Mouse (Mus musculus) myocyte (in vitro differentiated cells): Measurements from ENCODE around the gene Tuba1a. TPM values are rescaled to one million over a fixed set of nuclear protein-coding genes. Genes with fewer than 3 reads are reported as not detected.
A peak's percentile ranks its signal among the peaks of the same experiment; 100 is the strongest.
"Not testable (repeated sequence)": the region's sequence is repeated elsewhere in the genome, so short reads cannot be mapped to it uniquely, and the experiment has no call there.

Experiments used
- H3K27me3 ChIP-seq: one replicate; pipeline ENCODE4 v1.6.1; 2011; ENCODE audit not compliant: control insufficient read depth, insufficient read depth, insufficient read length
- H3K36me3 ChIP-seq: one replicate; pipeline ENCODE4 v1.6.1; 2011; ENCODE audit not compliant: control insufficient read depth, insufficient read depth
- H3K4me2 ChIP-seq: one replicate; pipeline ENCODE4 v1.6.1; 2011; ENCODE audit warnings: low read depth, control low read depth
- H3K4me3 ChIP-seq: one replicate; pipeline ENCODE4 v1.5.1; 2011; ENCODE audit warnings: mild to moderate bottlenecking, control low read depth, moderate library complexity
- H3K79me2 ChIP-seq: one replicate; pipeline ENCODE4 v1.6.1; 2011; ENCODE audit not compliant: control insufficient read depth, insufficient read depth
- H3ac ChIP-seq: one replicate; pipeline ENCODE4 v1.6.1; 2011; ENCODE audit not compliant: control insufficient read depth, insufficient read length
- CEBPB ChIP-seq: IDR thresholded peaks from 2 replicates; pipeline ENCODE4 v1.6.1; 2011; ENCODE audit warnings: mild to moderate bottlenecking, moderate library complexity; ENCODE audit not compliant: poor library complexity, insufficient read depth, severe bottlenecking
- E2F4 ChIP-seq: IDR thresholded peaks from one replicate; pipeline ENCODE4 v1.6.1; 2011; ENCODE audit warnings: mild to moderate bottlenecking, control low read depth, moderate library complexity; ENCODE audit not compliant: insufficient read depth
- MAX ChIP-seq: IDR thresholded peaks from one replicate; pipeline ENCODE4 v1.6.1; 2011; ENCODE audit warnings: low read depth, mild to moderate bottlenecking, control low read depth
- MYOD1 ChIP-seq, 3 experiments: IDR thresholded peaks; one replicate each; pipeline ENCODE4 v1.6.1; 2011; ENCODE audit warnings: control low read depth in 2 of 3, low read depth in 2 of 3, mild to moderate bottlenecking in 2 of 3, moderate library complexity in 1 of 3; ENCODE audit not compliant: insufficient read length in 2 of 3, control insufficient read depth in 1 of 3
- MYOG ChIP-seq, 3 experiments: IDR thresholded peaks; one replicate each; pipeline ENCODE4 v1.6.1; 2011; ENCODE audit warnings: control low read depth in 2 of 3, low read depth in 2 of 3, mild to moderate bottlenecking in 2 of 3; ENCODE audit not compliant: insufficient read length in 2 of 3, control insufficient read depth in 1 of 3, insufficient read depth in 1 of 3
- POLR2A ChIP-seq: IDR thresholded peaks from one replicate; pipeline ENCODE4 v1.6.1; 2011; ENCODE audit warnings: low read depth, mild to moderate bottlenecking, control low read depth, moderate library complexity; ENCODE audit not compliant: insufficient read length
- POLR2AphosphoS2 ChIP-seq: IDR thresholded peaks from one replicate; pipeline ENCODE4 v1.6.1; 2011; ENCODE audit warnings: low read depth, control low read depth; ENCODE audit not compliant: insufficient read length
- REST ChIP-seq: IDR thresholded peaks from one replicate; pipeline ENCODE4 v1.6.1; 2011; ENCODE audit warnings: mild to moderate bottlenecking, control low read depth, moderate library complexity; ENCODE audit not compliant: insufficient read depth, insufficient read length
- SRF ChIP-seq: IDR thresholded peaks from one replicate; pipeline ENCODE4 v1.6.1; 2011; ENCODE audit warnings: low read depth; ENCODE audit not compliant: control insufficient read depth, insufficient read length
- TCF12 ChIP-seq: IDR thresholded peaks from one replicate; pipeline ENCODE4 v1.6.1; 2011; ENCODE audit warnings: mild to moderate bottlenecking, control low read depth; ENCODE audit not compliant: poor library complexity, insufficient read depth, severe bottlenecking
- TCF3 ChIP-seq: IDR thresholded peaks from one replicate; pipeline ENCODE4 v1.6.1; 2011; ENCODE audit warnings: low read depth, control low read depth; ENCODE audit not compliant: insufficient read length
- USF1 ChIP-seq: IDR thresholded peaks from one replicate; pipeline ENCODE4 v1.6.1; 2011; ENCODE audit warnings: low read depth, mild to moderate bottlenecking, control low read depth, moderate library complexity
- polyA plus RNA-seq: library from polyadenylated mRNA; unstranded; fragments of >200 nt; fragmentation: generic; extraction: Trizol; gene quantifications from one replicate; pipeline ENCODE4 v1.2.1, GENCODE M21; 2012; ENCODE audit warnings: missing spikeins

The Tuba1a gene
- polyA plus RNA-seq, 1 experiment: 3,074 TPM

DNA sequence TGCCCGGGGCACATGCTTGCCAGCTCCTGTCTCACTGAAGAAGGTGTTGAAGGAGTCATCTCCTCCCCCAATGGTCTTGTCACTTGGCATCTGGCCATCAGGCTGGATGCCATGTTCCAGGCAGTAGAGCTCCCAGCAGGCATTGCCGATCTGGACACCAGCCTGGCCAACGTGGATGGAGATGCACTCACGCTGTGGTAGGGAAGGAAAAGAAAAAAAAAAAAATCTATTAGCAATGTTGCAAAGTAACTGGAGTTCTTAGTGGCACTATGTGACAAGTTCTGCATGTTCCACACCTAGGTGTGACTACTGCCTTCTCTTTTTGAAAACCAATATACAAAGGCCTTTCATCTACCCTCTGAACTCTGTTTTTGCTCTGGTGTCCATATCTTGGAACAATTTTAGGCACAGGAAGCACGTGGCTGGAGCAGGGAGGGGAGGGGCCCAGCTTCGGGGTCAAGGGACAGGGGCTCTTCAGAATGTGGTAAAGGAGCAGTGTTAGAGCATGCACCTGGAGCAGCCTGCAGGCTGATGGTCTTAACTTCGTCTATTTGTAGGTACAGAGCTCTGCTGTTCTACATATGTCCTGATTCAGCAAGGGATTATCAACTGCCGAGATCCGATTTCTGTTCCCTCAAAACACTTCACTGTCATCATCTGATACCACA, 20.4 kb downstream of the Tuba1a start:
- TF ChIP-seq MAX (peak; percentile 45), POLR2AphosphoS2 (peak; percentile 93), USF1 (peak; percentile 60)
- Histone ChIP-seq H3K79me2 (peaks cover 27% of the 10 kb centered on the region), H3ac (peak overlapping the region; percentile 36), H3K4me3 (peak overlapping the region; percentile 96), H3K36me3 (peaks cover 18% of the 10 kb centered on the region), H3K4me2 (peak overlapping the region; percentile 87)
- not testable (repeated sequence) for H3K27me3 ChIP-seq

DNA sequence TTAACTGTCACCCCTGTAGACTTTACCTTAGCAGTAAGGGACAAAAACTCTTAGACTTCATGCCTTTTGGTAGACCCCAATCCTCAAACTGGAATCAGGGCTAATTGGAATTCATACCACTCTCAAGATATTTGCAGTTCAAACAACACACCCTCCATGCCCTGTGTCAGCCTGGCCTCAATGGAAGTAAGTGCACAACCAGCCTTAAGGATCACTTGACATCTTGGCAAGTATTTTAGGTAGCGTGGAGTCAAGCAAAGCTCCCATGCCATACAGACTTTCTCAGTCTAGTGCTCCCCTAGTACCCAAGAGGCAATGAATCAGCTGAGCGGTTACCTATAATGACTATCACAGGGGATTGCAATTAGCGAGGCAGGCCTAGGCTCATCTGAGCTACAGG, 22.5 kb downstream of the Tuba1a start:
- Histone ChIP-seq H3K4me2 (peak overlapping the region; percentile 74), H3K79me2 (peaks cover 27% of the 10 kb centered on the region), H3ac (no peak overlapping the region), H3K36me3 (peaks cover 18% of the 10 kb centered on the region), H3K4me3 (no peak overlapping the region), H3K27me3 (no peaks in the 10 kb centered on the region)
- peak; percentile 53 for TF ChIP-seq POLR2A
- TF ChIP-seq MAX: no peak
- peak; percentile 92 for TF ChIP-seq POLR2AphosphoS2

DNA sequence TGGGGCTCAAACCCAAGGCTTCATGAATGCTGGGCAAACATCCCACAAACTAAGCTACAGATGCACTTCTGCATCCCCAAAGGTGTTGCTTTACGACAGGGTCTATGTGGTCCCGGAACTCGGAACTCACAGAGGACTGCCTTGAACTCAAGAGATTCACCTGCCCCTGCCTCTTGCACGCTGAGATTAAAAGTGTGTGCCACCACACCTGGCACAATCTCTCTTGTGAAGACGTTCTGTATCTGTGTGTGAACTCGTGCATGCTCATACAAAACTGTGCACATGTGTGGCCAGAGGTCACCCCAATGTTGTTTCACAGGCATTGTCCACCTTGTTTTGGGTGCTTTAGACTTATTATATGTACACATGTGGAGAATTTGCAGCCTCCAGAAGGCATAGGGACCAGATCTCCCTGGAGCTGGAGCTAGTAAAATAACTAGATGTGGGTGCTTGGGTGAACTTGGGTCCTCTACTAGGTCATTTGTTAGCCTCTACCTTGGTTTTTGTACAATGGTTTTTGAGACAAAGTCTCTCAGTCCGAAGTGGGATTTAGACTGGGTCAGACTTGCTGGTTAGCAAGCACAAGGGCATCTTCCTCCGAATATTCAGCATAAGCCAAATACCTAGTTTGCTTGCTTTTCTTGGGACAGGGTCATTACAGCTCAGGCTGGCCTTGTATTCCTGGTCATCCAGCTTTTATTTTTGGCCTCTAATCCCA, 23.3 kb downstream of the Tuba1a start:
- Histone ChIP-seq H3ac (no peak overlapping the region), H3K36me3 (peaks cover 18% of the 10 kb centered on the region), H3K27me3 (no peaks in the 10 kb centered on the region), H3K4me3 (no peak overlapping the region), H3K79me2 (peaks cover 27% of the 10 kb centered on the region), H3K4me2 (peak overlapping the region; percentile 74)
- TF ChIP-seq POLR2A (peak; percentile 80), CEBPB (no peak), POLR2AphosphoS2 (peak; percentile 97), SRF (no peak)

DNA sequence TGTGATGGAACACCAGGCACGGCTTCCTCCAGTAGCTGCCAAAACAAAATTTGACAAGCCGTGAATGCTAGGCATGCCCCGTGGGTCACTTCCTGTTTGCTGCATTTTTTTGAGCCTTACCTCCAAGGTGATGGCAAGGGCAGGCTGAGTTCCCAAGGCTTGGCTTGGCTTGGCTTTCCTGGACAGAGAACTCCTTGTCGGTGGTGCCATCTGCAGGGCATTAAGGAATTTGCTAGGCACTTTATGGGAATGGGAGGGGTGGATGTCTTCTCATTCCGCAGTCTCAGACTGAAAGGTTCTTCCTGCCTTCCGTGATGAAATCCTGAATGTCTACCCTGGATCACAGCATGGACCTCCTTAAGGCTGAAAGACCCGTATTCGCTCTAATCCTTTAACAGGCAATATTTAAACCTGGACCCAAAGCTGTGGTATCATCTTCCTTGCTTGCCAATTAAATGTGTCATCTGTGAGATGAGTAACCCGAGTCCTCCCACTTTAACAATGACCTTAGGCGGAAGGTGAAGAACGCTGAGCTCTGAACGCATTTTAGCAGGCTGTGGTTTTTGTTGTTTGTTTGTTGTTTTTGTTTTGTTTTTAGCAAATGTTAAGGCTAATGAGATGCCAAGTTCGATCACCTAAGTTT, 24.8 kb downstream of the Tuba1a start:
- Histone ChIP-seq H3K79me2 (peaks cover 17% of the 10 kb centered on the region), H3K27me3 (no peaks in the 10 kb centered on the region), H3K4me3 (no peak overlapping the region), H3K36me3 (peaks cover 18% of the 10 kb centered on the region), H3ac (no peak overlapping the region), H3K4me2 (peak overlapping the region; percentile 68)
- TF ChIP-seq CEBPB (no peak), POLR2AphosphoS2 (peak; percentile 52)

DNA sequence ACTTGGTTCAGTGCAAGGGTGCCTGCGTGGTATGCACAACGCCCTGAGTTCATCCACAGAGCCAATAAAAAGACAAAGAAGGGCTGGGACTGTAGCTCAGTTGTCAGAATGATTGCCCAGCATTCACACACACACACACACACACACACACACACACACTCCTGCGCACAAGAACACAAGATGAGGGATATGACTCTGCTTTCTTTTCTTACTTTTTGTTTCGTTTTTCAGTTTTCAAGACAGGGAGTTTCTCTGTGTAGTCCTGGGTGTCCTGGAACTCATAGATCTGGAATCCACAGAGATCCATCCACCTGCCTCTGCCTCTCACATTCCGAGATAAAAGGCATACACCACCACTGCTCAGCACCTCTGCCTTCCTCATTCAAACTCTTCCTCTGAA, 25.9 kb downstream of the Tuba1a start:
- no peak overlapping the region for H3K4me3 ChIP-seq
- no peak overlapping the region for H3K4me2 ChIP-seq
- peaks cover 10% of the 10 kb centered on the region for H3K36me3 ChIP-seq
- H3K79me2 ChIP-seq: peaks cover 8% of the 10 kb centered on the region
- no peak overlapping the region for H3ac ChIP-seq
- TF ChIP-seq POLR2A: no peak
- no peak for TF ChIP-seq TCF3
- TF ChIP-seq USF1: no peak
- no peak for TF ChIP-seq MYOD1 (IDR thresholded peaks at IDR 0.05; ENCODE audit: control insufficient read depth in 1 of 3, insufficient read length in 2 of 3, low read depth in 2 of 3)
- no peak for TF ChIP-seq E2F4
- no peak for TF ChIP-seq TCF12
- TF ChIP-seq CEBPB: no peak
- no peak for TF ChIP-seq REST
- no peak for TF ChIP-seq MAX
- TF ChIP-seq MYOG (IDR thresholded peaks at IDR 0.05; ENCODE audit: control insufficient read depth in 1 of 3, insufficient read depth in 1 of 3, insufficient read length in 2 of 3, low read depth in 2 of 3): no peak
- TF ChIP-seq SRF: no peak
- no peak for TF ChIP-seq POLR2AphosphoS2
- H3K27me3 ChIP-seq: no peaks in the 10 kb centered on the region
